Mouse (Mus musculus): ENCODE results near the gene Zscan4e. TPM values are rescaled to one million over a fixed set of nuclear protein-coding genes. Genes with fewer than 3 reads are reported as not detected.
"Not testable (repeated sequence)": the region's sequence is repeated elsewhere in the genome, so short reads cannot be mapped to it uniquely, and the experiment has no call there.

The Zscan4e gene
- polyA plus RNA-seq (2015; fragmentation: Nextera tagmentation; extraction: Ambion mirVana) = not detected in 2 replicates

DNA sequence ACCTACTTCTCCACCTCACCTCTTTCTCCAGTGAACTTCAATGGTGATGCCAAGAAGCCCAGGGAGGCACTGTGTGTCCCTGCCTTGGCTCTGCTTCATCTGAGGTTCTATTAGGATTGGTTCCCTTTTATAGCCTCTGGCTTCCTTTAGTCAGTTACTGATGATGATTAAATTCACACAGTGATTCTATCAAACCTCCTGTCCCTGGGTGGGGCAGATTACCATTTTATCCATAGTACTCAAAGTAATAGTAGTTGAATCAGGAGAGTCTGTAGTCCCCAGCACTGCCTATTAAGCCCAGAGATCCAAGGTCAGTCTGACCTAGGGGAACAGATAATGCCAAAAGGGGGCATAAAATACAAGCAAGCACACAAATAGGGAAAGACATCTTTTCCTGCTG lies at the start of gene Zscan4e:
Gene Zscan4e, minus strand, starts transcription at position 101 of the 400 bp plus-strand sequence.
- not testable (repeated sequence) for H3K36me3 ChIP-seq (replicated peaks; ENCODE audit: insufficient read depth, low read length); H3K9me3 ChIP-seq (ENCODE audit: low read length); H3K4me2 ChIP-seq (ENCODE audit: low read depth, low read length); H3K9ac ChIP-seq (replicated peaks); ATAC-seq; DNase-seq; H3K27ac ChIP-seq (ENCODE audit: low read depth); H3K4me3 ChIP-seq (ENCODE audit: low read depth, low read length); H3K4me1 ChIP-seq (ENCODE audit: insufficient read depth); H3K27me3 ChIP-seq (ENCODE audit: insufficient read depth, low read length)

Small RNA genes lying within 50 kb of the gene (microRNA-seq; reads per million reads assigned to microRNA genes)
- gene Gm23087 (not detected), gene Gm26248 (not detected)

Other genes with a start within 250 kb of the Zscan4e start
- not detected in 2 replicates for gene Zscan4-ps1, start 241.0 kb downstream of the Zscan4e start, polyA plus RNA-seq (2015; fragmentation: Nextera tagmentation; extraction: Ambion mirVana)
- not detected in 2 replicates for gene Zscan4d, start 144.5 kb downstream of the Zscan4e start, polyA plus RNA-seq (2015; fragmentation: Nextera tagmentation; extraction: Ambion mirVana)
- not detected in 2 replicates for gene Zscan4f, start 87.2 kb upstream of the Zscan4e start, polyA plus RNA-seq (2015; fragmentation: Nextera tagmentation; extraction: Ambion mirVana)
- not detected in 2 replicates for gene Zscan4-ps2, start 203.6 kb upstream of the Zscan4e start, polyA plus RNA-seq (2015; fragmentation: Nextera tagmentation; extraction: Ambion mirVana)

All from liver, postnatal 0 days (tissue).